Mouse (Mus musculus) hematopoietic stem cell, adult 5-6 weeks (primary cell): ENCODE results near the gene Ilvbl. TPM values are rescaled to one million over a fixed set of nuclear protein-coding genes. Genes with fewer than 3 reads are reported as not detected.

Experiments
- total RNA-seq: library from RNA; stranded (forward); fragments of 172-1452, 232-1000 nt; gene quantifications from 2 replicates; pipeline ENCODE4 v1.2.3, GENCODE M21; 2017

Ilvbl gene
- total RNA-seq, 1 experiment from 2014 or later = 14.7 TPM

Other genes with a start within 250 kb of the Ilvbl start
- 10.9 and 13.1 TPM in 2 replicates for gene Agpat3, start 221.9 kb upstream of the Ilvbl start, total RNA-seq
- 310 and 472 TPM in 2 replicates for gene Rrp1, start 161.3 kb upstream of the Ilvbl start, total RNA-seq
- gene Cstb, start 148.7 kb upstream of the Ilvbl start, total RNA-seq = 28.9 and 59.0 TPM in 2 replicates
- 12.3 and 17.1 TPM in 2 replicates for gene Pdxk, start 109.4 kb upstream of the Ilvbl start, total RNA-seq
- gene Olfr1358, start 56.9 kb upstream of the Ilvbl start, total RNA-seq = not detected in 2 replicates
- gene Syde1, start 17.6 kb downstream of the Ilvbl start, total RNA-seq = 4.9 and 6.8 TPM in 2 replicates
- gene Olfr1357, start 43.7 kb downstream of the Ilvbl start, total RNA-seq = not detected in 2 replicates
- gene Casp14, start 143.9 kb downstream of the Ilvbl start, total RNA-seq = not detected in 2 replicates
- not detected in 2 replicates for gene Ccdc105, start 178.7 kb downstream of the Ilvbl start, total RNA-seq
- gene Slc1a6, start 206.2 kb downstream of the Ilvbl start, total RNA-seq = not detected in 2 replicates